Mouse (Mus musculus): ENCODE results near the gene Brs3. TPM values are rescaled to one million over a fixed set of nuclear protein-coding genes. Genes with fewer than 3 reads are reported as not detected.

The Brs3 gene
- not detected in 2 replicates for total RNA-seq (2021)
- long read RNA-seq, result 0 reads

- DNase-seq, result no peak
Measured at GRCm38 (mm10) chrX:57042774-57043173, at the start of gene Brs3. Gene Brs3 (plus strand): TSS chrX:57043074.

DNA sequence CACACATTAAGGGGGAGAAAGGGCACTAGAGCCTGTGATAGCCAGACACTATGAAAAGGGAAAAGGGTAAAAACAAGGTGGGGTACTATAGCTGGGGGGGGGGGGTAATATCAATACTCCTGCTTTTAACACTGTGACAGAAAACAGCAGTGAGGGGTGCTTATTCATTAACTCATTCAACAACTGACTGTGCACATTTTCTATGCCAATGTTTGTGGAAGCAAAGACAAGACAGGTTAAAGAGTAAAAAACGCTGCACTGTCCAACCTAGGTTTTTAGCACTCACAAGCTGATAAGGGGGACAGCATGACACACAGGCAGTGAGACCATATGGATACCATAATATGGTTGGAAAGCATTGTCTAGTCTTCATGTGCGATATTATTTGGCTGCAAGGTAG lies 30.0 kb upstream of the Brs3 start:
- DNase-seq, result no peak

GRCm38 (mm10) chrX:57043869-57044268 lies 995 bp downstream of the Brs3 start:
- DNase-seq, result no peak

- no peak for DNase-seq
Measured at GRCm38 (mm10) chrX:57052848-57053173, 9.9 kb downstream of the Brs3 start.

DNA sequence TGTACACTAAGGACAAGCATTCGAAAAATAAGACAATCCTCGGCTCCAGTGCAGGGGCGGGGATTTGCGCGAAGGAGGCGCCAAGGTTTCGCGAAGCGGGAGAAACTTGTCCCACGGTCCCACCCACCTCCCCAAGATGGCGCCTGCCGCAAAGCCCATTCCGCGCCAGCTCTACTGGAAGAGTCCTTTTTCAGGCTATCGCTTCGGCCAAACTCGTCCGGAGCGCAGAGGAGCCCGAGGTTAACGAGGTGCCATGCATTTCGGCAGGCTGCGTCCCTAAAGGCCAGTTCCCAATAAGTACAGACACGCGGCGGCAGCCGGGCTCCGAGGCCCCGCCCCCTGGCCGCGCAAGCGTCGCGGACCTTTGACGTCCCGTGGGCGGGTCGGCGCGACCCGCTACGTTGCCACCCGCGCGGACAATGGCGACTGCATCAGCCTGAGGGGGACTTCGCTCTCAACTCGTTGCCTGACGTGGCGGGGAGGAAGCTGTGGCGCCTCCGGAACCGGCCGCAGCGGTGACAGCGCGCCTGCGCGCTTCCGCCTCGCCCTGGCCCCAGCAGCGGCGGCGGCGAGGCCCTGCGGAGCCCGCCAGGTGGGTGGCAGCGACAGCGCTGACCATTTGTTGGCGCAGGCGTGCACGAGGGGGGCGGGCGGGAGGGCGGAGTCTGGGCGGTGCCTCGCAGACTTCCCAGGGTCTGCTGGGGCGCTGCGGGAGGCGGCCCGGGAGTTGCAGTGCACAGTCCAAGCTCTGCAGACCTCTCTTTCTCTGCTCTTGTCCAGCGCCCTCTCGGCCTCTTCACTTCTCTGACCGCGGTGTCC lies 10.5 kb downstream of the Brs3 start, which contains the start of gene Htatsf1:
Gene Htatsf1, plus strand, starts transcription at position 410 of the 819 bp plus-strand sequence.
- peak; percentile 76 for DNase-seq

GRCm38 (mm10) chrX:57053993-57054385 lies 11.1 kb downstream of the Brs3 start:
- no peak for DNase-seq

- peak; percentile 7 for DNase-seq
Measured at GRCm38 (mm10) chrX:57081496-57081895, 38.6 kb downstream of the Brs3 start.

- no peak for DNase-seq
Measured at GRCm38 (mm10) chrX:57087806-57088205, 44.9 kb downstream of the Brs3 start, which contains the start of gene Vgll1. Gene Vgll1 (plus strand): TSS chrX:57088106.

Other genes starting within 250 kb of the Brs3 start
- 1.3 and 1.5 TPM in 2 replicates for gene Map7d3, start 220.7 kb upstream of the Brs3 start, total RNA-seq (2021)
- not detected in 2 replicates for gene Adgrg4, start 172.9 kb upstream of the Brs3 start, total RNA-seq (2021)
- gene Htatsf1, start 10.5 kb downstream of the Brs3 start, total RNA-seq (2021), result 47.7 and 50.1 TPM in 2 replicates
- not detected in 2 replicates for gene Vgll1, start 45.0 kb downstream of the Brs3 start, total RNA-seq (2021)
- gene Cd40lg, start 169.1 kb downstream of the Brs3 start, total RNA-seq (2021), result not detected in 2 replicates